Mouse (Mus musculus) megakaryocyte progenitor cell, adult 5-6 weeks (primary cell): Measurements from ENCODE around the gene Ppm1k. TPM values are rescaled to one million over a fixed set of nuclear protein-coding genes. Genes with fewer than 3 reads are reported as not detected.
"Not testable (repeated sequence)": the region's sequence is repeated elsewhere in the genome, so short reads cannot be mapped to it uniquely, and the experiment has no call there.

Experiments used
- ATAC-seq: replicated peaks from 2 replicates; pipeline ENCODE4 v1.8.0; 2016; ENCODE audit warnings: mild to moderate bottlenecking, moderate TSS enrichment, inconsistent platforms; ENCODE audit not compliant: poor library complexity
- total RNA-seq, 2 experiments: library from RNA; stranded (forward) in 1 of 2; stranded (reverse) in 1 of 2; fragments of 157-497, 149-512 nt in 1 of 2; fragments of 200-1000 nt in 1 of 2; gene quantifications; 2 replicates each; pipeline versions ENCODE4 v1.2.3 to v1.2.4; 2015 to 2017

The Ppm1k gene
- total RNA-seq (2015), result 5.3 TPM in 2 replicates
- total RNA-seq (2017), result 8.0 and 18.4 TPM in 2 replicates

DNA sequence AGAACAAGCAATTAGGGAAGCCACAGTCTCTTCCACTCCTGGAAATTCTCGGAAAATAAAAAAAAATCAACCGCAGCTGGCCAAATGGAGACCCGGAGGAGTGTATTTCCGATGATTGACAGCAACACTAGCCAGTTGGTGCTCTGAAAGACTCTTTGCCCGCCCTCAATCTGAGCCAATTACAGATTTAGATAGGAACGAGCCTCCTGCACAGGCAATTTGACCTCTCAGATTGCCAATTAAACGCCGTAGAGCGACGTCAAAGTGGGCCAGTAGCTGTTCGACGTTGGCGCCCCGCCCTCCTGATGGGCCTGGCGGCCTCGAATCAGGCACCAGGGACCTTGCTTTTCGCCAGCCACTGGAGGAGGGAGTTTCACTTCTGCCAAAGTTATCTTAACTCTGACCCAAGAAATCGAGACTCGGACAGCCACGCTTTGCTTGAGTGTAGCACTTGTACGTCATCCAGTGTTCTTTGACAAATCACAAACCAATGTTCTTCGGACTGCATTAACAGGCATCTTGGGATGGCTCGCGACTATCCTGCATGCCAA, at the start of gene Ppm1k:
Gene Ppm1k (minus strand): TSS at position 83 of the 551 bp plus-strand sequence.
- ATAC-seq, result peak; percentile 88

- ATAC-seq, result peak; percentile 38
Observed at GRCm38 (mm10) chr6:57582356-57582755, 47.1 kb upstream of the Ppm1k start.

DNA sequence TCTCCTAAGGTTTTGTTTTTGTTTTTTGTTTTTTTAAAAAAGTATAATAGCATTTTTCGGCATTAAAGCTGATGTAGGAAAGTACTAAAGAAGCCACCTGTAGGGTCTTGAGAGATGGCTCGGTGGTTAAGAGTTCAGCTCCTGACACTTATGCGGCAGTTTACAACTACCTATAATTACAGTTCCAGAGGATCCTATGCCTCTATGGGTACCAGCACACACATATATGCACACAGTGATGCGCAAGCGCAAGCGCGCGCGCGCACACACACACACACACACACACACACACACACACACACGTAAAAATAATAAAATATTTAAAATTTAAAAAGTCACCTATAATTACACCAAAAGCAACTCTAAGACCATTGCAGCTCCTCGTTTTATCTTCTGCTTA, 46.3 kb upstream of the Ppm1k start:
- ATAC-seq, result peak; percentile 21; the same call in 1 of the 2 replicates

DNA sequence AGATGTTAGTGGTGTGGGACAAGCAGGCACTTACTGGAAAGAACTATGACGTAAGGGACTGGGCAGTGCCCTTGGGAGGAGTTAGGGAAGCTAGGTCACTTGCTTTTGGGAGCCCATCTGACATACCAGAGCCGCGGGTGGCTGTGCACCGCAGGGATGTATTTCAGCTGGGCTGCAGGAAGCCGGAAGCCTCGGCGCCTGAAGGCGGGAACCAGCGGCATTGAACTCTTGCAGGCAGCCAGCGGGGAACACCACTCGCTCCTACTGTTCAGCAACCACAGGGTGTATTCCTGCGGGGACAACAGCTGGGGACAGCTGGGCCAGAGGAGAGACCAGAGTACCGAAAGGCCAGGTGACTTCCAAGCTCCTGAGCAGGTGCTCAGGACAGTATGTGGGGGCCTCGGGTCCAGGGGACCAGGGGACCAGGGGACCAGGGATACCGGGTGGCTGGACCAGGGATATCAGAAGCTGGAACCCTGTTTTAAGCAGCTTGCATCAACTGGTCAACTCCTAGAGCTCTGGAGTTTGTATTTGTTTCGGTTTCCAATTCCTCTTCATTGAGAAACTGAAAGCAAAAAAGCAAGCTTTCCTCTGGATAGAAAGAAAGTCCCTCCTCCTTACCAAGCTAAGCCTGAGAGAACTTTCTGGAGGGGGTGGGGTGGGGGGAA, 45.7 kb upstream of the Ppm1k start, which contains the start of gene Herc6:
Gene Herc6 (plus strand): TSS at position 120 of the 668 bp plus-strand sequence.
- ATAC-seq, result peak; percentile 94

- peak; percentile 55 for ATAC-seq
Observed at GRCm38 (mm10) chr6:57571587-57571986, 36.3 kb upstream of the Ppm1k start.

DNA sequence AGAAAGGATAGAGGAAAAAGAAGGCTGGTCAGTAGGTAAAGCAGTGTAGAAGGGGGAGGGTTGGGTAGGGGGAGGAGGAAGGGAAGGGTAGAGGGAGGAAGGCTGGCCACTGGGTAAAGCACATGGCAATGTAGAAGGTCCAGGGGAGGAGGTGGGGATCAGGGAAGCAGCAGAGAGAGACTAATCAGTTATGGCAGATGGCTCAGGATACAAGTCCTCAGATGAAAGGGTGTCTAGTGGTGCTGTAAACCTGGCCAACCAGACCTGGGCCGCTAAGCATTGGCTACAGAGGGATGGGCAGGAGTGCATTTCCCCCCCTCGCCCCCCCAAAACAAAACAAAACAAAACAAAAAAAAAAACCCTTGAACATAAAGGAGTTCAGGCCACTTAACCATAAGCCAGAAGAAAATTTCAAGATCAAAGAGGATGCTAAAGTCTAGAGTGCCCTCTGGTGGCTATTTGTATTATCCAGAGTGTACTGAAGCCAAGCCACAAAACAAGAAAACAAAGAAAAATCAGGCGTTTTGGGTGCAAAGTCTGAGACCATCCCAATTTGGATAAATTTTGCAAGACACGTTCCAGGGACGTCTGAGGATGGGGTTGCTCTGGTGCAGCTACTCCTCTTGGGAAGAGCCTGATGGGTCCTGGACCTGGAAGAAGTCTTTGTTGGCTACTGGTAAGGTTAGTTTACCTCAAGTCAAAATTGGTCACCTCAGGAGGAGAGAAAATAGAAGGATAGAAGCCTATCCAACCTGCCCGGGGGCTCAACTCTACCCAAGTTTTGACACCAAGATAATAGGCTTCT, 35.1 kb upstream of the Ppm1k start:
- peak; percentile 87 for ATAC-seq

- peak; percentile 55 for ATAC-seq
Observed at GRCm38 (mm10) chr6:57567630-57568029, 32.4 kb upstream of the Ppm1k start.

GRCm38 (mm10) chr6:57565452-57565851, 30.2 kb upstream of the Ppm1k start:
- no peak for ATAC-seq

- no peak for ATAC-seq
Observed at GRCm38 (mm10) chr6:57563454-57563853, 28.2 kb upstream of the Ppm1k start.

- ATAC-seq, result no peak
Observed at GRCm38 (mm10) chr6:57557796-57558317, 22.6 kb upstream of the Ppm1k start.

GRCm38 (mm10) chr6:57551211-57551796, 16.0 kb upstream of the Ppm1k start:
- ATAC-seq, result no peak

GRCm38 (mm10) chr6:57544866-57545265, 9.6 kb upstream of the Ppm1k start:
- no peak for ATAC-seq

DNA sequence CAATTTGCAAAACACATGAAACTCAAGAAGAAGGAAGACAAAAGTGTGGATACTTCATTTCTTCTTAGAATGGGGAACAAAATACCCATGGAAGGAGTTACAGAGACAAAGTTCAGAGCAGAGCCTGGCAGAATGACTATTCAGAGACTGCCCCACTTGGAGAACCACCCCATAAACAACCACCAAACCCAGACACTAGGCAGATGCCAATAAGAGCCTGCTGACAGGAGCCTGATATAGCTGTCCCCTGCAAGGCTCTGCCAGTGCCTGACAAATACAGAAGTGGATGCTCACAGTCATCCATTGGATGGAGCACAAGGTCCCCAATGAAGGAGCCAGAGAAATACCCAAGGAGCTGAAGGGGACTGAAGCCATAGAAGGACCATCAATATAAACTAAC, 8.3 kb upstream of the Ppm1k start:
- ATAC-seq, result not testable (repeated sequence)

DNA sequence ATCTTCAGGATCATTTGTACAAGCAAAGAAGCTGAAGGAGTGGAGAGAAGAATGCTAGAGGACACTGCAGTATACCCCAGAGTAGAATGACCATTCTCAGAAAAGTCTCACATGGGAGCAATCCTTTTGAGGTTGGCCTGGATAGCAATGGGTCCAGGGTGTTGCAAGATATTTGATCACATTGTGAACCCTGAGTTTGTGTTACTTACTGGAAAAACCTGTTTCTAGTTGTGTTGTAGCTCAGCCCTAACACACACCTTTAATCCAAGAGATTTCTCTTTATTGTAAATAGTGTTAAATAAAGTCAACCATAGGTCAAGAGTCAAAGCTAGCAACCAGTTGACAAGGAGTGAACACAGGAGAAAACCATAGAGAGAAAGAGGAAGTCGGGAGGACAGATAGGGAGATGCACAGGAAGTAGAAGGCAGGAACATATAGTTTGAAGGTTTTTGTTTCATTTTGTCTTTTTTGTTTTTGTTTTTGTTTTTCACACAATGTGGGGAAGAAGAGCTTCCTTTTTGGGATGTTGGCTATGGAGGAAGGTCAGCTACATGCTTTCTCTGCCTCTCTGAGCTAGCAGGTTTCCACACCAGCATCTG, 6.6 kb upstream of the Ppm1k start:
- ATAC-seq, result peak; percentile 83

- ATAC-seq, result no peak
Observed at GRCm38 (mm10) chr6:57540950-57541498, 5.8 kb upstream of the Ppm1k start.

GRCm38 (mm10) chr6:57537887-57538286, 2.6 kb upstream of the Ppm1k start:
- no peak for ATAC-seq

- ATAC-seq, result peak; percentile 10; the same call in 1 of the 2 replicates
Observed at GRCm38 (mm10) chr6:57535971-57536669, 852 bp upstream of the Ppm1k start.

DNA sequence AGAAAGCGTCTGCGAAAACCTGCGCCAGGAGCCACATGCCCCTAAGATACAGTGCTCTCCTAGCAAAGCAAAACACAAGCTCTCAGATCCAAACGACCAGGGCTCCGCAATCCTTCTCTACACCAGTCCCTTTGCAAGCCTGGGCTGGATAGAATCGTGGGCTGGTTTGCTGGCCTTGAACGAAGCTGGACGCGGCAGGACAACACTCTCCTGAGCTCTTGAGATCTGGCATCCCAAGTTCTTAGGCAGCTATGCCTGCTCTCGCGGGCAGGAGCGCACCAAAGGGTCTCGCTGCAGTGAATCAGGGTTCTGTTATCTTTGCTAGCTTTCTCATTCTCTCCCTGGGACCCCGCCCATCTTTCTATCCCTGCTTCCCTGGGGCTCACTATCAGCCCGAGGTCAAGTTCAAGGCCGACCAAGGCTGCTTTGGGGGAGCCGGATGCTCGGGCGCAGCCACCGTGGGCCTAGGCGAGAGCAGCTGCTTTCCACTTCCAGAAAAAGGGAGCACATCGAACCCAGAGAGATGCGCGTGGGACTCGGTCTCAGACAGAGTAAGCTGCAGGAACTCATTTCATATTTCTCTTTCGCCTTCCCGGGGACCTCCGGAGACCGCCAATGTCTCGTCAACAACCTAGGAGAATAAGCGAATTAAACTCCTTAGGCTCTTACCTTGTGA, 519 bp downstream of the Ppm1k start:
- peak; percentile 30 for ATAC-seq

GRCm38 (mm10) chr6:57534231-57534610, 1.0 kb downstream of the Ppm1k start:
- no peak for ATAC-seq
